Mouse (Mus musculus) lung, embryonic 15.5 days (tissue): ENCODE measurements at regions not wholly inside any gene's neighbourhood (a gene's known extent, or its start where the extent isn't known, plus 50 kb on each side); places are given as distances from the start of the nearest gene placed in this dataset.

Experiments used
- ATAC-seq: fragments of 200-750 bp; cut with Nextera tagmentation; 2 replicates; pipeline ENCODE4 v1.8.0; 2017; ENCODE audit warnings: moderate number of reproducible peaks, borderline replicate concordance; ENCODE audit not compliant: low FRiP score, low TSS enrichment; ENCODE audit errors: extremely low read depth
- H3K27ac ChIP-seq: fragments of 300-500 bp; sonication (generic); 2 replicates; pipeline ENCODE4 v1.5.1; 2015; ENCODE audit warnings: moderate library complexity, mild to moderate bottlenecking, inconsistent platforms
- H3K27me3 ChIP-seq: fragments of 300-500 bp; sonication (generic); 2 replicates; pipeline ENCODE4 v1.6.1; 2015; ENCODE audit warnings: inconsistent platforms
- H3K36me3 ChIP-seq: fragments of 300-500 bp; sonication (generic); 2 replicates; pipeline ENCODE4 v1.6.1; 2015; ENCODE audit warnings: inconsistent platforms
- H3K4me1 ChIP-seq: fragments of 300-500 bp; sonication (generic); 2 replicates; pipeline ENCODE4 v1.6.1; 2015; ENCODE audit warnings: inconsistent platforms
- H3K4me2 ChIP-seq: fragments of 300-500 bp; sonication (generic); 2 replicates; pipeline ENCODE4 v1.6.1; 2015; ENCODE audit warnings: inconsistent platforms, mild to moderate bottlenecking, moderate library complexity
- H3K4me3 ChIP-seq: fragments of 300-500 bp; sonication (generic); 2 replicates; pipeline ENCODE4 v1.5.1; 2015; ENCODE audit warnings: mild to moderate bottlenecking, inconsistent platforms
- H3K9ac ChIP-seq: fragments of 300-500 bp; sonication (generic); 2 replicates; pipeline ENCODE4 v1.6.1; 2015; ENCODE audit warnings: inconsistent platforms
- H3K9me3 ChIP-seq: fragments of 300-500 bp; sonication (generic); 2 replicates; pipeline ENCODE4 v1.6.1; 2016; ENCODE audit warnings: inconsistent platforms
- WGBS: fragments of 180-500 bp; shearing (Covaris S2); methylation state at CpG from one replicate; pipeline ENCODE4 v1.1.7; 2015; 5-methylcytosine and 5-hydroxymethylcytosine counted together

DNA sequence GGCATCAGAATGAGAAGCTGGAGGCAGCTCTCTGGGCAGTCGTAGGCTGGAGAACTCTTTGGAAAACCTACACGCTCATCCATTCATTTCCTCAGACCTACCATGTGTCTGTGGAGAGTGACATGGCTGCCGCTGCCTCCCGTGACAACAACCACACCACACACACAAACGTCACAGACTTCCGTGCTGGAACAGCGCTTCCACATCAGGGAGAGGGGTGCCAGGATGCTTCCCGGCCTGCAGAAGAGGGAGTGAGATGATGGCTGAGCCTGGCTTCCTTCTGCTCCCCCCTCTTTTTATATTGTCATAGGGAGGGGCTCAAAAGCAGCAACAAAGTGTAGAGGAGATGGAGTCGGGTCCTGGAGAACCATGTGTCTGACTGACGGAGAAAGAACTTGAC, 73.5 kb upstream of the Ptpn1 start:
- WGBS: 65% methylated on average over 10 of the region's 10 CpGs
- peaks cover 42% of the 10 kb centered on the region for H3K4me1 ChIP-seq
- no peaks in the 10 kb centered on the region for H3K27me3 ChIP-seq
- H3K27ac ChIP-seq: no peak overlapping the region
- ATAC-seq: no peak
- H3K9ac ChIP-seq: no peak overlapping the region
- H3K4me2 ChIP-seq: no peak overlapping the region
- H3K36me3 ChIP-seq: no peaks in the 10 kb centered on the region
- H3K4me3 ChIP-seq: no peak overlapping the region
- no peaks in the 10 kb centered on the region for H3K9me3 ChIP-seq

GRCm38 (mm10) chr2:167857911-167858310, 73.9 kb upstream of the Ptpn1 start:
- peaks cover 42% of the 10 kb centered on the region for H3K4me1 ChIP-seq
- no peak overlapping the region for H3K9ac ChIP-seq
- H3K36me3 ChIP-seq: no peaks in the 10 kb centered on the region
- H3K9me3 ChIP-seq: no peaks in the 10 kb centered on the region
- H3K27me3 ChIP-seq: no peaks in the 10 kb centered on the region
- H3K4me2 ChIP-seq: no peak overlapping the region
- H3K4me3 ChIP-seq: no peak overlapping the region
- WGBS: 64% methylated on average over 8 of the region's 8 CpGs
- no peak for ATAC-seq
- H3K27ac ChIP-seq: no peak overlapping the region

- Histone ChIP-seq H3K4me1 (peaks cover 46% of the 10 kb centered on the region), H3K4me3 (no peak overlapping the region), H3K36me3 (no peaks in the 10 kb centered on the region), H3K9ac (no peak overlapping the region), H3K27ac (no peak overlapping the region), H3K27me3 (no peaks in the 10 kb centered on the region), H3K4me2 (no peak overlapping the region), H3K9me3 (no peaks in the 10 kb centered on the region)
- WGBS: 67% methylated on average over 10 of the region's 10 CpGs
- no peak for ATAC-seq
These were observed 74.9 kb upstream of the Ptpn1 start for GRCm38 (mm10) chr2:167856920-167857475.

GRCm38 (mm10) chr2:167856020-167856419, 75.8 kb upstream of the Ptpn1 start:
- H3K4me1 ChIP-seq: peaks cover 52% of the 10 kb centered on the region
- no peaks in the 10 kb centered on the region for H3K27me3 ChIP-seq
- H3K27ac ChIP-seq: no peak overlapping the region
- no peak overlapping the region for H3K9ac ChIP-seq
- WGBS: 41% methylated on average over 3 of the region's 3 CpGs
- H3K4me2 ChIP-seq: no peak overlapping the region
- no peak overlapping the region for H3K4me3 ChIP-seq
- no peaks in the 10 kb centered on the region for H3K36me3 ChIP-seq
- ATAC-seq: no peak
- no peaks in the 10 kb centered on the region for H3K9me3 ChIP-seq

GRCm38 (mm10) chr2:167854060-167854459, 77.8 kb upstream of the Ptpn1 start:
- Histone ChIP-seq H3K36me3 (no peaks in the 10 kb centered on the region), H3K4me1 (peaks cover 41% of the 10 kb centered on the region), H3K27me3 (no peaks in the 10 kb centered on the region), H3K9me3 (no peaks in the 10 kb centered on the region), H3K9ac (no peak overlapping the region), H3K27ac (no peak overlapping the region), H3K4me3 (no peak overlapping the region), H3K4me2 (no peak overlapping the region)
- no peak for ATAC-seq
- WGBS: 82% methylated on average over 1 of the region's 1 CpGs

DNA sequence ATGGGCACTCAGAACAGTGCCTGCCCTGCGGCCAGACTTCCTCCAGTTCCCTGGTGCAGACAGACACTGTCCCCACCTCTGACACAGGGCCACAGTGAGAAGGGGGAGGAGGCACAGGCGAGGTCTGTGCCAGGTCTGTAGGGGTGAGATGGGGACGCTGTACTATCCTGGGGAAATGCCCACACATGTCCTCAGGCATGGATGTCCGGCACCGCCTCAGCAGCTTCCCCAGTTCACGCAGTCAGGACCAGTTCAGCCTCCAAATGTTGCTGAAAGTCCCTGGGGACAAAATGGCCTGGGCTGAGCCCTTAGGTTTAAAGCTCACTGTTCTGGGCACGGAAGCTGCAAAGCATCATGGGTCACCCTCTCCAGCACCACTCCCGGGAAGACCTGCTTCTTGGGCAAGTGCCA, 78.4 kb upstream of the Ptpn1 start:
- 73% methylated on average over 8 of the region's 8 CpGs for WGBS
- no peaks in the 10 kb centered on the region for H3K27me3 ChIP-seq
- peaks cover 41% of the 10 kb centered on the region for H3K4me1 ChIP-seq
- no peaks in the 10 kb centered on the region for H3K9me3 ChIP-seq
- H3K36me3 ChIP-seq: no peaks in the 10 kb centered on the region
- no peak for ATAC-seq
- H3K4me3 ChIP-seq: no peak overlapping the region
- H3K4me2 ChIP-seq: no peak overlapping the region
- H3K9ac ChIP-seq: no peak overlapping the region
- no peak overlapping the region for H3K27ac ChIP-seq

DNA sequence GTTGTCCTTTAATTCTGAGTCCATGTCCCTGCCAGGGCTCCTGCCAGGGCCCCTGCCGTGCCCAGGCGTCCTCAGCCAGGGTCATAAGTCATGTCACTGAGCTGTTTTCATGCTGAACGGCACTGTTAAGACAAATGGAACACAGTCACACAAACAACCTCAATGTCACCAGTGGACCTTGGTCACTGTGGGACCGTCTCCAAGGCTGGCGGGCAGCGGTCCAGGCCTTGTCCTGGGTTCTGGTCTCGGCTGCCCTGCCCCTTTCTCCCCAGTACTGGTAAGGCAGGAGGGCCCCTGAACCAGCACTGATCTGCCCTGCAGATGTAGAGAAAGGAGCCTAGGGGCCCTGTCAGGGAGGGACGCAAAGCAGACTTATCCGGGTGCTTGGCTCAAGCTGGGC, 79.3 kb upstream of the Ptpn1 start:
- no peak overlapping the region for H3K9ac ChIP-seq
- H3K4me2 ChIP-seq: no peak overlapping the region
- no peaks in the 10 kb centered on the region for H3K27me3 ChIP-seq
- H3K4me1 ChIP-seq: peaks cover 41% of the 10 kb centered on the region
- peak overlapping the region; percentile 23; the same call in 1 of the 2 replicates for H3K27ac ChIP-seq
- H3K36me3 ChIP-seq: no peaks in the 10 kb centered on the region
- no peaks in the 10 kb centered on the region for H3K9me3 ChIP-seq
- ATAC-seq: no peak
- WGBS: 68% methylated on average over 9 of the region's 9 CpGs
- H3K4me3 ChIP-seq: no peak overlapping the region

GRCm38 (mm10) chr2:167851216-167851896, 80.5 kb upstream of the Ptpn1 start:
- peaks cover 35% of the 10 kb centered on the region for H3K4me1 ChIP-seq
- no peaks in the 10 kb centered on the region for H3K9me3 ChIP-seq
- H3K4me2 ChIP-seq: no peak overlapping the region
- peak overlapping the region; percentile 68 for H3K27ac ChIP-seq
- no peaks in the 10 kb centered on the region for H3K27me3 ChIP-seq
- peak overlapping the region; percentile 14; the same call in 1 of the 2 replicates for H3K9ac ChIP-seq
- ATAC-seq: no peak
- no peaks in the 10 kb centered on the region for H3K36me3 ChIP-seq
- WGBS: 19% methylated on average over 11 of the region's 11 CpGs
- no peak overlapping the region for H3K4me3 ChIP-seq

- no peak overlapping the region for H3K4me3 ChIP-seq
- 0 out of 2 replicates have a peak overlapping the region, but pooled peaks have one; percentile 3 for H3K27ac ChIP-seq
- WGBS: 75% methylated on average over 10 of the region's 10 CpGs
- no peaks in the 10 kb centered on the region for H3K36me3 ChIP-seq
- H3K4me2 ChIP-seq: no peak overlapping the region
- no peak overlapping the region for H3K9ac ChIP-seq
- H3K4me1 ChIP-seq: peaks cover 35% of the 10 kb centered on the region
- ATAC-seq: no peak
- H3K27me3 ChIP-seq: no peaks in the 10 kb centered on the region
- no peaks in the 10 kb centered on the region for H3K9me3 ChIP-seq
These were observed 81.8 kb upstream of the Ptpn1 start for GRCm38 (mm10) chr2:167849999-167850552.

- no peak for ATAC-seq
- no peak overlapping the region for H3K9ac ChIP-seq
These were observed 83.1 kb upstream of the Ptpn1 start for GRCm38 (mm10) chr2:167848468-167849440.

GRCm38 (mm10) chr2:167847281-167848077, 84.4 kb upstream of the Ptpn1 start:
- WGBS: 73% methylated on average over 12 of the region's 12 CpGs
- Histone ChIP-seq H3K27me3 (no peaks in the 10 kb centered on the region), H3K4me3 (no peak overlapping the region), H3K4me1 (peaks cover 36% of the 10 kb centered on the region), H3K9me3 (no peaks in the 10 kb centered on the region), H3K27ac (no peak overlapping the region), H3K9ac (no peak overlapping the region), H3K4me2 (no peak overlapping the region), H3K36me3 (no peaks in the 10 kb centered on the region)
- ATAC-seq: no peak

More at GRCm38 (mm10) chr2:167848468-167849440, 83.1 kb upstream of the Ptpn1 start:
- Histone ChIP-seq H3K4me3 (no peak overlapping the region), H3K27ac (no peak overlapping the region), H3K4me1 (peaks cover 41% of the 10 kb centered on the region), H3K27me3 (no peaks in the 10 kb centered on the region), H3K4me2 (no peak overlapping the region), H3K36me3 (no peaks in the 10 kb centered on the region), H3K9me3 (no peaks in the 10 kb centered on the region)
- WGBS: 63% methylated on average over 7 of the region's 7 CpGs
